Mouse (Mus musculus) embryonic facial prominence, embryonic 11.5 days (tissue): ENCODE results near the gene Gpc5. TPM values are rescaled to one million over a fixed set of nuclear protein-coding genes. Genes with fewer than 3 reads are reported as not detected.

Source experiments
- ATAC-seq: fragments of 200-750 bp; cut with Nextera tagmentation; replicated peaks from 2 replicates; pipeline ENCODE4 v1.8.0; 2017; ENCODE audit warnings: low read depth; ENCODE audit not compliant: insufficient number of reproducible peaks, low FRiP score, low TSS enrichment
- DNase-seq: peaks from one replicate; pipeline ENCODE4 v3.0.0-alpha.2; 2015; ENCODE audit warnings: low spot score
- H3K27ac ChIP-seq: fragments of 300-500 bp; sonication (generic); replicated peaks from 2 replicates; pipeline ENCODE4 v1.5.1; 2014; ENCODE audit warnings: mild to moderate bottlenecking, low read depth, low read length, control low read depth
- H3K27me3 ChIP-seq: fragments of 300-500 bp; sonication (generic); 2 replicates; pipeline ENCODE4 v1.6.1; 2014; ENCODE audit warnings: mild to moderate bottlenecking, low read length, moderate library complexity, mixed read lengths; ENCODE audit not compliant: control insufficient read depth, insufficient read depth
- H3K36me3 ChIP-seq: fragments of 300-500 bp; sonication (generic); replicated peaks from 2 replicates; pipeline ENCODE4 v1.6.1; 2014; ENCODE audit warnings: low read depth, mild to moderate bottlenecking, low read length, moderate library complexity, mixed read lengths; ENCODE audit not compliant: control insufficient read depth, insufficient read depth
- H3K4me1 ChIP-seq: fragments of 300-500 bp; sonication (generic); 2 replicates; pipeline ENCODE4 v1.6.1; 2014; ENCODE audit warnings: low read length, mixed read lengths; ENCODE audit not compliant: control insufficient read depth, insufficient read depth
- H3K4me2 ChIP-seq: fragments of 300-500 bp; sonication (generic); 2 replicates; pipeline ENCODE4 v1.6.1; 2014; ENCODE audit warnings: low read depth, mild to moderate bottlenecking, control low read depth, low read length, moderate library complexity
- H3K4me3 ChIP-seq: fragments of 300-500 bp; sonication (generic); 2 replicates; pipeline ENCODE4 v1.5.1; 2014; ENCODE audit warnings: low read depth, low read length, control low read depth
- H3K9ac ChIP-seq: fragments of 300-500 bp; sonication (generic); replicated peaks from 2 replicates; pipeline ENCODE4 v1.6.1; 2014; ENCODE audit warnings: mild to moderate bottlenecking, control low read depth, low read length
- H3K9me3 ChIP-seq: fragments of 300-500 bp; sonication (generic); replicated peaks from 2 replicates; pipeline ENCODE4 v1.6.1; 2016; ENCODE audit warnings: mild to moderate bottlenecking, low read length, inconsistent platforms, mixed read lengths; ENCODE audit not compliant: control insufficient read depth
- WGBS: fragments of 180-500 bp; shearing (Covaris S2); extraction: QIAGEN DNeasy Blood & Tissue Kit; methylation state at CpG from one replicate; pipeline ENCODE4 v1.1.7; 2014; 5-methylcytosine and 5-hydroxymethylcytosine counted together
- polyA plus RNA-seq: library from polyadenylated mRNA; unstranded; fragments of >200 nt; fragmentation: Nextera tagmentation; extraction: Ambion mirVana; gene quantifications from 2 replicates; pipeline ENCODE4 v1.2.1, GENCODE M21; 2014

The Gpc5 gene
- polyA plus RNA-seq, 1 experiment from 2014 or later, result 1.0 TPM

GRCm38 (mm10) chr14:115998931-115999330 is 906.9 kb downstream of the Gpc5 start:
- 71% methylated on average over 4 of the region's 4 CpGs for whole genome bisulfite sequencing
- Histone ChIP-seq H3K4me2 (no peak overlapping the region), H3K36me3 (no peaks in the 10 kb centered on the region)

GRCm38 (mm10) chr14:116087010-116087409 is 995.0 kb downstream of the Gpc5 start:
- Histone ChIP-seq H3K27me3 (no peaks in the 10 kb centered on the region), H3K27ac (no peak overlapping the region), H3K9me3 (no peaks in the 10 kb centered on the region), H3K36me3 (no peaks in the 10 kb centered on the region), H3K4me2 (no peak overlapping the region), H3K4me3 (no peak overlapping the region), H3K9ac (no peak overlapping the region), H3K4me1 (no peaks in the 10 kb centered on the region)
- 75% methylated on average over 4 of the region's 4 CpGs for WGBS
- no peak for DNase-seq
- no peak for ATAC-seq

More at GRCm38 (mm10) chr14:115998931-115999330, 906.9 kb downstream of the Gpc5 start:
- ATAC-seq (no peak), DNase-seq (no peak)
- Histone ChIP-seq H3K9me3 (no peaks in the 10 kb centered on the region), H3K4me3 (no peak overlapping the region), H3K4me1 (no peaks in the 10 kb centered on the region), H3K9ac (no peak overlapping the region), H3K27ac (no peak overlapping the region), H3K27me3 (no peaks in the 10 kb centered on the region)

GRCm38 (mm10) chr14:116127943-116128342 is 1035.9 kb downstream of the Gpc5 start:
- Histone ChIP-seq H3K27ac (no peak overlapping the region), H3K27me3 (no peaks in the 10 kb centered on the region), H3K4me1 (no peaks in the 10 kb centered on the region), H3K36me3 (no peaks in the 10 kb centered on the region), H3K4me3 (no peak overlapping the region), H3K9ac (no peak overlapping the region), H3K9me3 (no peaks in the 10 kb centered on the region), H3K4me2 (no peak overlapping the region)
- no peak for ATAC-seq
- DNase-seq, result no peak
- 61% methylated on average over 1 of the region's 1 CpGs for WGBS

GRCm38 (mm10) chr14:116137330-116137729 is 1045.3 kb downstream of the Gpc5 start:
- no peak overlapping the region for H3K27ac ChIP-seq
- H3K4me2 ChIP-seq, result no peak overlapping the region
- WGBS, result 61% methylated on average over 5 of the region's 5 CpGs
- no peaks in the 10 kb centered on the region for H3K4me1 ChIP-seq
- H3K27me3 ChIP-seq, result no peaks in the 10 kb centered on the region
- H3K36me3 ChIP-seq, result no peaks in the 10 kb centered on the region
- no peaks in the 10 kb centered on the region for H3K9me3 ChIP-seq
- no peak for ATAC-seq
- H3K9ac ChIP-seq, result no peak overlapping the region
- H3K4me3 ChIP-seq, result no peak overlapping the region
- no peak for DNase-seq

- H3K9ac ChIP-seq, result no peak overlapping the region
- H3K27ac ChIP-seq, result no peak overlapping the region
- DNase-seq (no peak), ATAC-seq (no peak)
- no peak overlapping the region for H3K4me2 ChIP-seq
- no peak overlapping the region for H3K4me3 ChIP-seq
- WGBS, result 82% methylated on average over 1 of the region's 1 CpGs
- no peaks in the 10 kb centered on the region for H3K27me3 ChIP-seq
- no peaks in the 10 kb centered on the region for H3K36me3 ChIP-seq
- no peaks in the 10 kb centered on the region for H3K9me3 ChIP-seq
- no peaks in the 10 kb centered on the region for H3K4me1 ChIP-seq
These were observed 1045.8 kb downstream of the Gpc5 start for GRCm38 (mm10) chr14:116137772-116138171.

- no peak for ATAC-seq
These were observed 1070.6 kb downstream of the Gpc5 start for GRCm38 (mm10) chr14:116162586-116162985.

GRCm38 (mm10) chr14:116167401-116167800 is 1075.4 kb downstream of the Gpc5 start:
- H3K4me1 ChIP-seq, result no peaks in the 10 kb centered on the region
- no peaks in the 10 kb centered on the region for H3K36me3 ChIP-seq
- no peak overlapping the region for H3K4me3 ChIP-seq
- no peaks in the 10 kb centered on the region for H3K27me3 ChIP-seq
- H3K9me3 ChIP-seq, result no peaks in the 10 kb centered on the region
- ATAC-seq, result no peak
- H3K27ac ChIP-seq, result no peak overlapping the region
- H3K9ac ChIP-seq, result no peak overlapping the region
- DNase-seq, result no peak
- no peak overlapping the region for H3K4me2 ChIP-seq

More at GRCm38 (mm10) chr14:116162586-116162985, 1070.6 kb downstream of the Gpc5 start:
- Histone ChIP-seq H3K4me2 (no peak overlapping the region), H3K27ac (no peak overlapping the region), H3K9ac (no peak overlapping the region), H3K4me3 (no peak overlapping the region), H3K9me3 (no peaks in the 10 kb centered on the region), H3K36me3 (no peaks in the 10 kb centered on the region), H3K4me1 (no peaks in the 10 kb centered on the region), H3K27me3 (no peaks in the 10 kb centered on the region)
- no peak for DNase-seq
- 64% methylated on average over 2 of the region's 2 CpGs for WGBS

GRCm38 (mm10) chr14:116169129-116169528 is 1077.1 kb downstream of the Gpc5 start:
- DNase-seq (no peak), ATAC-seq (no peak)
- no peak overlapping the region for H3K4me2 ChIP-seq
- 65% methylated on average over 5 of the region's 5 CpGs for WGBS
- no peak overlapping the region for H3K27ac ChIP-seq
- H3K9ac ChIP-seq, result no peak overlapping the region
- no peaks in the 10 kb centered on the region for H3K36me3 ChIP-seq
- H3K27me3 ChIP-seq, result no peaks in the 10 kb centered on the region
- no peaks in the 10 kb centered on the region for H3K4me1 ChIP-seq
- no peaks in the 10 kb centered on the region for H3K9me3 ChIP-seq
- no peak overlapping the region for H3K4me3 ChIP-seq
